Mouse (Mus musculus) lung, adult 2 months (tissue): ENCODE measurements around the gene Prmt2.

ENCODE experiments used
- CTCF ChIP-seq: fragments of 200-500 bp; IDR thresholded peaks from 2 replicates; pipeline ENCODE4 v1.5.1; 2011; ENCODE audit warnings: mild to moderate bottlenecking, low read length, control low read depth; ENCODE audit not compliant: insufficient read depth
- POLR2A ChIP-seq: fragments of 200-500 bp; IDR thresholded peaks from 2 replicates; pipeline ENCODE4 v1.6.1; 2011; ENCODE audit warnings: low read depth, mild to moderate bottlenecking, control low read depth, low read length, borderline replicate concordance; ENCODE audit errors: extremely low read depth

GRCm38 (mm10) chr10:76245106-76245505, 7.4 kb upstream of the Prmt2 start:
- TF ChIP-seq CTCF (no peak), POLR2A (no peak)
